Mouse (Mus musculus) mouse embryonic stem cell (cell line): ENCODE data around the gene Gm13030.
"Not testable (repeated sequence)": the region's sequence is repeated elsewhere in the genome, so short reads cannot be mapped to it uniquely, and the experiment has no call there.

Experiments used
- in situ Hi-C, 2 experiments: fragments of 300-500 bp; cut with MboI; formaldehyde crosslinking; loops; 1 replicate in 1 of 2; 3 replicates in 1 of 2; pipeline ENCODE4 v1.14.3; 2019 to 2020; ENCODE audit warnings: low sequenced_read_pairs in 2 of 2, low pct_unique_long_range_greater_than_20kb in 1 of 2, mixed read lengths in 1 of 2; ENCODE audit not compliant: unreplicated experiment in 1 of 2

The Gm13030 gene

DNA sequence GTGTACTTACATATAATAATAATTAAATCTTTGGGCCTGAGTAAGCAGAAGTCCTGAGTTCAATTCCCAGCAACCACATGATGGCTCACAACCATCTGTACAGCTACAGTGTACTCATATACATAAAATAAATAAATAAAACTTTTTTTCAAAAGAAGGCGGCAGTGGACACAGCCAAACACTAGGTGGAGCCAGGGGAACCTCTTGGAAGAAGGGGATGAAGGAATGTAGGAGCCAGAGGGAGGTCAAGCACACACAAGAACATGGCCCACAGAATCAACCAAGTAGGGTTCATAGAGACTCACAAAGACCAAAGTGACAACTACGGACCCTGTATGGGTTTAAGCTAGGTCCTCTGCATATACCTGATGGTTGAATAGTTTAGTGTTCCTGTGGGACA is 49.1 kb downstream of the Gm13030 start:
- in situ Hi-C loops: no loop called here

DNA sequence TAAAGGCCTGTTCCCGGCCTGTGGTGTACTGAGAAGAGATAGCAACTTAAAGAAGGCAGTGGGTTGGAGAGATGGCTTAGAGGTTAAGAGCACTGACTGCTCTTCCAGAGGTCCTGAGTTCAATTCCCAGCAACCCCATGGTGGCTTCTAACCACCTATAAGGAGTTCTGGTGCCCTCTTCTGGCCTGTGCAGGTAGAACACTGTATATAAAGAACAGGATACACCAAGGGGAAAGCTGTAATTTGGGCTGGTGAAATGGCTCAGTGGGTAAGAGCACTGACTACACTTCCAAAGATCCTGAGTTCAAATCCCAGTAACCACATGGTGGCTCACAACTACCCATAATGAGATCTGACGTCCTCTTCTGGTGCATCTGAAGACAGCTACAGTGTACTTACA is 49.6 kb downstream of the Gm13030 start:
- in situ Hi-C loops: not testable (repeated sequence)

DNA sequence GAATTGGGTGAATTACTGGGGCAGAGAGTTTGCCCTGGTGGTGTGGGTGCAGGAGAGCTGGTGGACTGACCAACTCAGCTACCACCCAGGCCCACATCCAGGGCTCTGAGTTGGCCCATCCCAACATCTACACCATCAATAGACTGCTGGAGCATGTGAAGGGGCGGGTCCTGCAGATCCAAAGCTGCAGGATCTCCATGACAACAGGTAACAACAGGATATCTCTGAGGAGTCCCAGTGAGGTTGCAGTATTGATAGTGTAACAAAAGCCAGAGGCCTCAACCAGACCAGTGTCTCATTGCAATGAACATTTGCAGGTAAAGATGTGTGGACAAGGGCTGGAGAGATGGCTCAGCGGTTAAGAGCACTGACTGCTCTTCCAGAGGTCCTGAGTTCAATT is 52.7 kb downstream of the Gm13030 start:
- in situ Hi-C loops: no loop called here
